Mouse (Mus musculus) Muller cell, postnatal 12 days (primary cell): ENCODE measurements around the gene Prss28.

ENCODE experiments used
- DNase-seq: peaks from one replicate; pipeline ENCODE4 v3.0.0-alpha.2; 2015; ENCODE audit errors: inconsistent ontology term

Prss28 gene

DNA sequence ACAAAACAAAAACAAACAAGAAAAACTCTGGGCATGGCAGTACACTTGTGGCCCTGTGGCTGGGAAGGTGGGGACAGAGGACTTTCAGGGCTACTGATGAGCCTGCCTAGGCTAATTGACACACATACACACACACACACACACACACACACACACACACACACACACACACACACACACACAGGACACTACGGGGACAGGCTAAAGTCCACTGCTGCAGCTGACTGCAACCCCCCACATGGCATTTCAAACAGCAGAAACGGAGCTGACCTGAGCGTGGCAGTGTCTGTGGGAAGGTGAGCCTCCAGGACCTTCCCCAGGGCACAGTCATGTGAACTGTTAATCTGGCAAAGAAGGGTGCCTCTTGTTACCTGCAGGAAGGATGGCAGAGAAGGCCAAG, 33.0 kb downstream of the Prss28 start:
- DNase-seq, result no peak

GRCm38 (mm10) chr17:25345462-25345861, 37.0 kb downstream of the Prss28 start, which contains the start of gene Tpsab1:
Gene Tpsab1, minus strand, starts transcription at chr17:25345562.
- peak; percentile 7 for DNase-seq

- no peak for DNase-seq
These were observed 52.8 kb downstream of the Prss28 start for GRCm38 (mm10) chr17:25361291-25361690.
